Mouse (Mus musculus): ENCODE results near the gene Mrps7. TPM values are rescaled to one million over a fixed set of nuclear protein-coding genes. Genes with fewer than 3 reads are reported as not detected.
A peak's percentile ranks its signal among the peaks of the same experiment; 100 is the strongest.
"Not testable (repeated sequence)": the region's sequence is repeated elsewhere in the genome, so short reads cannot be mapped to it uniquely, and the experiment has no call there.

Gene Mrps7
- polyA plus RNA-seq, 1 experiment from 2014 or later: 82.8 TPM

DNA sequence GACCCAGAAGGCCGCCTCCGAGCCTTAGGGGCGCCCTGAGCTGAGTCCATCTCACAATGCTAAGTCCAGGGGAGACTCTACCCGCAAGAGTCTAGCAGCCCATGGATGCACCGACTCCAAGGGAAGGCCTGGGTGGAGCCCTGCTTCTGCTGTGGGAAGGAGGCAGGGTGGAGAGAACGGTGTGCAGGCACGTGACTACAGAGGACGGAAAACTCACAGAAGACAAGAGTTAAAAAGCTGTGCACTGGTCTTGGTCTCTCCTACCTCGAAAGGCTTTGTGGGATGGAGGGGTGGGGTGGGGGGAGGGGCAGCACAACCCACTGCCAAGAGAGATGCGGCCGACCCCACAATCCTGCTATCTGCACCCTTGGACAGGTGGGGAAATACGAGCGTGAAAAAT, 40.6 kb downstream of the Mrps7 start:
- DNase-seq (ENCODE audit: low spot score) (no peak), ATAC-seq (ENCODE audit: low read depth) (no peak)
- Histone ChIP-seq H3K9me3 (ENCODE audit: control insufficient read depth, low read length) (no peaks in the 10 kb centered on the region), H3K4me1 (ENCODE audit: control insufficient read depth, insufficient read depth, low read length) (no peaks in the 10 kb centered on the region), H3K27me3 (replicated peaks; ENCODE audit: control insufficient read depth, insufficient read depth, low read length) (no peaks in the 10 kb centered on the region), H3K27ac (replicated peaks; ENCODE audit: low read depth, low read length) (no peak overlapping the region), H3K4me2 (ENCODE audit: low read depth, low read length) (no peak overlapping the region), H3K4me3 (ENCODE audit: low read depth, low read length) (no peak overlapping the region), H3K36me3 (ENCODE audit: control insufficient read depth, insufficient read depth, low read length) (peaks cover 34% of the 10 kb centered on the region; the same call in 1 of the 2 replicates), H3K9ac (ENCODE audit: low read depth, low read length) (no peak overlapping the region; the same call in 1 of the 2 replicates)
- 93% methylated on average over 13 of the region's 13 CpGs for WGBS

DNA sequence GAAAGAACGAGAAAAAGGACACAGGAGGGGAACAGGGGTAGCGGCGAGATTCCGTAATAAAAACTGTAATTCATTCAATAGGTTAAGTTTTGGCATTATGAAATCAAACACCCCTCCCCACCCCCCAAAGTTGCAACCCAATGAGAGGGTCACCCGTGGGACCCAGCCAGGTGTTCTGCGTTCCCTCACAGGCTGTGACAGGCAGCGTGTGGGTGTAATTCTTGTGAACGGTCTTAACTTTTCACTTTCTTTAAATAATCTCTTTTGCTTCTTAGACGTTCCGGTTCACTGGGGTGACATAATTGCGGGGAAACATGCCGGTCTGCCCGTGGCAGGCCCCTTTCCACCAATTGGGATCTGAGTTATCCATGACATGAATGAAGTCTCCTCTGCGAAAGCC, 41.8 kb downstream of the Mrps7 start:
- not testable (repeated sequence) for H3K9ac ChIP-seq (ENCODE audit: low read depth, low read length); H3K27ac ChIP-seq (replicated peaks; ENCODE audit: low read depth, low read length); H3K4me2 ChIP-seq (ENCODE audit: low read depth, low read length); H3K9me3 ChIP-seq (ENCODE audit: control insufficient read depth, low read length); ATAC-seq (ENCODE audit: low read depth); H3K27me3 ChIP-seq (replicated peaks; ENCODE audit: control insufficient read depth, insufficient read depth, low read length); H3K4me3 ChIP-seq (ENCODE audit: low read depth, low read length); H3K4me1 ChIP-seq (ENCODE audit: control insufficient read depth, insufficient read depth, low read length); DNase-seq (ENCODE audit: low spot score)
- peaks cover 39% of the 10 kb centered on the region; the same call in 1 of the 2 replicates for H3K36me3 ChIP-seq (ENCODE audit: control insufficient read depth, insufficient read depth, low read length)
- WGBS: 74% methylated on average over 14 of the region's 14 CpGs

DNA sequence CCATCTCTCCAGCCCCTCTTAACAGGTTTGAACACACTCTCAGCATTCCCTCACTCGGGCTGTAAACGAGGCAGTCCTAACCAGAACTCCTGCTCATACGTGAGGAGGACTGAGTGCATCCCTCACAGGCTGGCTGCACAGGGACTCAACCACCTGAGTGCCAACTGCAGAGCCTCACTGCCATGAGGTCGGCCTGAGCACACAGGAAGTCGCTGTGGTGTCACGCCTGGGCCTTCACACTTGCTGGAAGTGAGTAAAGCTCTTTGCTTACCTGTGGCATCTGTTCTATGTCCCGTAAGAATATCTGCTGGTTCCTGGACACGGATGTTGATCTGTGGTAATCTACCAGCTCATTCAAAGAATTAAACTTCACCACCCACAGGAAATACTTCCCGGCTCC, 42.7 kb downstream of the Mrps7 start:
- H3K36me3 ChIP-seq (ENCODE audit: control insufficient read depth, insufficient read depth, low read length): peaks cover 39% of the 10 kb centered on the region; the same call in 1 of the 2 replicates
- 90% methylated on average over 9 of the region's 9 CpGs for WGBS
- no peak overlapping the region for H3K4me3 ChIP-seq (ENCODE audit: low read depth, low read length)
- no peak overlapping the region for H3K4me2 ChIP-seq (ENCODE audit: low read depth, low read length)
- no peak for ATAC-seq (ENCODE audit: low read depth)
- no peak overlapping the region for H3K9ac ChIP-seq (ENCODE audit: low read depth, low read length)
- DNase-seq (ENCODE audit: low spot score): no peak
- H3K4me1 ChIP-seq (ENCODE audit: control insufficient read depth, insufficient read depth, low read length): no peaks in the 10 kb centered on the region
- no peak overlapping the region for H3K27ac ChIP-seq (replicated peaks; ENCODE audit: low read depth, low read length)
- H3K9me3 ChIP-seq (ENCODE audit: control insufficient read depth, low read length): no peaks in the 10 kb centered on the region
- no peaks in the 10 kb centered on the region for H3K27me3 ChIP-seq (replicated peaks; ENCODE audit: control insufficient read depth, insufficient read depth, low read length)

DNA sequence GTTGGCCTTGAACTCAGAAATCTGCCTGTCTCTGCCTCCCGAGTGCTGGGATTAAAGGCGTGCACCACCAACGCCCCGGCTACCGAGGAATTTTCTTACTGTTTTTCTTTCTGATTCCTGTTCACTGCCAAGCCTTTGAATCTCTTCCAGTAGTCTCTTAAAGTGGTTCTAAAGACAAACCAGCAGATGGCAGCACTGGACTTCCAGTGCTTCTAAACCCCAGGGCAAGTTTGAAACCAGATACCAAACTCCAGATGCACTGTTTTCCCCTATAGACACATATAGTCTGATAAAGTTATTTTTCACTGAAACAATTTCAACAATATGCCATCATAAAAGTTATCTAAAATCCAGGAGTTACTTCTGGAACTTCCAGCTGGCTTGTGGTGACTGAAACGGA, 43.7 kb downstream of the Mrps7 start:
- DNase-seq (ENCODE audit: low spot score): peak; percentile 90
- WGBS: 44% methylated on average over 6 of the region's 6 CpGs

DNA sequence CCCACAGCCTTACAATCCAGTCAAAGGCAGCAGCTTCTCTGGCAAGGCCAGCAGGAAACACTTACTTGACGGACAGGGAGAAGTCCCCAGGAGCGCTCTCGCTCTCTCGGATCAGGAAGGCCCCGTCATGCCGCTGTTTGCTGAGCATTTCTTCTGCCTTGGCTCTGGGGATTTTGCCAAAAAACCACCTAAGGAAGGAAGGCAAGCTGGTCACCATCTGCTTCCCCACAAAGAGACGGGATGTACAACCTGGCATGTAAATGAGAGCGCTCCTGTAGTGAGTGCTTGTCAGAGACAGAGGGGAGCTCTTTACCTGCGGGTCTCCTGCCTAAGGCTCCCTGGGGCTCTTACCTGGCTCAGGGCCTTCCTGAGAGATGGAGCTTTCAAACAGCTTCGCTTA, 46.0 kb downstream of the Mrps7 start:
- no peak overlapping the region for H3K9ac ChIP-seq (ENCODE audit: low read depth, low read length)
- no peaks in the 10 kb centered on the region for H3K9me3 ChIP-seq (ENCODE audit: control insufficient read depth, low read length)
- DNase-seq (ENCODE audit: low spot score): peak; percentile 29
- H3K4me2 ChIP-seq (ENCODE audit: low read depth, low read length): no peak overlapping the region
- peaks cover 43% of the 10 kb centered on the region for H3K36me3 ChIP-seq (ENCODE audit: control insufficient read depth, insufficient read depth, low read length)
- no peak overlapping the region for H3K4me3 ChIP-seq (ENCODE audit: low read depth, low read length)
- WGBS: 48% methylated on average over 10 of the region's 10 CpGs
- H3K27ac ChIP-seq (replicated peaks; ENCODE audit: low read depth, low read length): no peak overlapping the region
- ATAC-seq (ENCODE audit: low read depth): no peak
- H3K27me3 ChIP-seq (replicated peaks; ENCODE audit: control insufficient read depth, insufficient read depth, low read length): no peaks in the 10 kb centered on the region
- H3K4me1 ChIP-seq (ENCODE audit: control insufficient read depth, insufficient read depth, low read length): no peaks in the 10 kb centered on the region

More for the DNA sequence above, 43.7 kb downstream of the Mrps7 start:
- no peak overlapping the region for H3K4me3 ChIP-seq (ENCODE audit: low read depth, low read length)
- no peaks in the 10 kb centered on the region for H3K27me3 ChIP-seq (replicated peaks; ENCODE audit: control insufficient read depth, insufficient read depth, low read length)
- no peak for ATAC-seq (ENCODE audit: low read depth)
- H3K27ac ChIP-seq (replicated peaks; ENCODE audit: low read depth, low read length): no peak overlapping the region
- no peaks in the 10 kb centered on the region for H3K9me3 ChIP-seq (ENCODE audit: control insufficient read depth, low read length)
- no peaks in the 10 kb centered on the region for H3K4me1 ChIP-seq (ENCODE audit: control insufficient read depth, insufficient read depth, low read length)
- H3K4me2 ChIP-seq (ENCODE audit: low read depth, low read length): no peak overlapping the region
- H3K36me3 ChIP-seq (ENCODE audit: control insufficient read depth, insufficient read depth, low read length): peaks cover 39% of the 10 kb centered on the region; the same call in 1 of the 2 replicates
- H3K9ac ChIP-seq (ENCODE audit: low read depth, low read length): no peak overlapping the region

DNA sequence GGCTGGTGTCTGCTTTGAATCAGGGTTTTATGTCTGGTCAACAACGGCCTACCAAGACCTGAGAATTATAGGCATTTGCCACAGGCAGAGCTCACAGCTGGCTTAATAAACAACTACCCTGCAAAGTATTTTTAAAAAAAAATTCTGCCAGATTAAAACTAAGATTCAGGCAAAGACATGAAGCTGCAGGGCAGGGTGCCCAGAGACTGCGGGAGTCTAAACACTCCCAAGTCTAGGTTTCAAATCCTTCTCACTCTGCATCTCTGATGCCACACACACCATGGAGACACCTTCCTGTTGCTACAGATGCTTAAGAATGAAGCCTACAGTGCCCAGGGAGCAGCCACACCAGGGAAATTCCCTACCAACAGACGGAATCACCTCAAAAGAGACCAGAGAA, 48.0 kb downstream of the Mrps7 start:
- no peak overlapping the region for H3K4me2 ChIP-seq (ENCODE audit: low read depth, low read length)
- ATAC-seq (ENCODE audit: low read depth) (no peak), DNase-seq (ENCODE audit: low spot score) (no peak)
- WGBS: 92% methylated on average over 3 of the region's 3 CpGs
- H3K27me3 ChIP-seq (replicated peaks; ENCODE audit: control insufficient read depth, insufficient read depth, low read length): no peaks in the 10 kb centered on the region
- no peaks in the 10 kb centered on the region for H3K9me3 ChIP-seq (ENCODE audit: control insufficient read depth, low read length)
- no peak overlapping the region for H3K4me3 ChIP-seq (ENCODE audit: low read depth, low read length)
- H3K36me3 ChIP-seq (ENCODE audit: control insufficient read depth, insufficient read depth, low read length): peaks cover 38% of the 10 kb centered on the region
- no peak overlapping the region for H3K27ac ChIP-seq (replicated peaks; ENCODE audit: low read depth, low read length)
- no peaks in the 10 kb centered on the region for H3K4me1 ChIP-seq (ENCODE audit: control insufficient read depth, insufficient read depth, low read length)
- no peak overlapping the region for H3K9ac ChIP-seq (ENCODE audit: low read depth, low read length)

DNA sequence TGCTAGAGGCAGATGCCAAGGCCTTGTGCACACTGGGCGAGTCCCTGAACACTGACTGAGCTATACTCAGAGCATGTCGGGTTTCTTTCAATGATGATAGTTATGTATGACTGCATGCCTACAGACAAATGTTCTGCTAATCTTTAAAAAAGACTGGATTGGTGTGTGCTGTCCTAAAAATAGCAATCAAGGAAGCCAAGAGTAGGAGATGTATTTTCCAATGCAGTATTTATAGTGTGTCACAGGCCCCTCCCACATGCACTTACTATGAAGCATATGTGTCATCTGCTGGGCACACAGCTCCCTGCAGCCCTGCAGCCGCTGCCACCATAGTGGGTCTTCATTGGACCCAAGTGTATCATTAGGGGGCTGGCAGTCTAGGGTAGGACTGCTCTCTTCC, 49.5 kb downstream of the Mrps7 start:
- peak; percentile 38; the same call in 1 of the 2 replicates for ATAC-seq (ENCODE audit: low read depth)
- DNase-seq (ENCODE audit: low spot score): peak; percentile 20
- WGBS: 81% methylated on average over 3 of the region's 3 CpGs
- no peaks in the 10 kb centered on the region for H3K27me3 ChIP-seq (replicated peaks; ENCODE audit: control insufficient read depth, insufficient read depth, low read length)
- H3K4me3 ChIP-seq (ENCODE audit: low read depth, low read length): no peak overlapping the region
- H3K9me3 ChIP-seq (ENCODE audit: control insufficient read depth, low read length): no peaks in the 10 kb centered on the region
- H3K4me1 ChIP-seq (ENCODE audit: control insufficient read depth, insufficient read depth, low read length): no peaks in the 10 kb centered on the region
- H3K9ac ChIP-seq (ENCODE audit: low read depth, low read length): no peak overlapping the region
- H3K4me2 ChIP-seq (ENCODE audit: low read depth, low read length): no peak overlapping the region
- H3K36me3 ChIP-seq (ENCODE audit: control insufficient read depth, insufficient read depth, low read length): peaks cover 31% of the 10 kb centered on the region
- no peak overlapping the region for H3K27ac ChIP-seq (replicated peaks; ENCODE audit: low read depth, low read length)

DNA sequence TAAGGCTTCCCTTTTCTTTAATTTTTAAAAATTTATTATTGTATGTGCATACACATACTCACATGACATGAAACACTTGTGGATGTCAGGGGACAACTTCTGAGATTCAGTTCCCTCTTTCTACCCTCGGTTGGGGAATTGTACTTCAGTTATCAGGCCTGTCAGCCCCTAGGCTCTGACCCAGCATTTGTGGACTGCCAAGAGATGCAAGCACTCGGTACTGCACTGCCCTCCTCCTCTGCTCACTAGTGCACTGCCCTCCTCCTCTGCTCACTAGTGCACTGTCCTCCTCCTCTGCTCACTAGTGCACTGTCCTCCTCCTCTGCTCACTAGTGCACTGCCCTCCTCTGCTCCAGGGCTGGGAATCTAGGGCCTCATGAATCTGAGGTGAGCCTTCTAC, 50.4 kb downstream of the Mrps7 start:
- WGBS: 76% methylated on average over 2 of the region's 2 CpGs

More for the DNA sequence above, 50.4 kb downstream of the Mrps7 start:
- no peak overlapping the region for H3K4me2 ChIP-seq (ENCODE audit: low read depth, low read length)
- H3K27me3 ChIP-seq (replicated peaks; ENCODE audit: control insufficient read depth, insufficient read depth, low read length): no peaks in the 10 kb centered on the region
- DNase-seq (ENCODE audit: low spot score) (no peak), ATAC-seq (ENCODE audit: low read depth) (no peak)
- H3K4me1 ChIP-seq (ENCODE audit: control insufficient read depth, insufficient read depth, low read length): no peaks in the 10 kb centered on the region
- no peak overlapping the region for H3K4me3 ChIP-seq (ENCODE audit: low read depth, low read length)
- no peaks in the 10 kb centered on the region for H3K9me3 ChIP-seq (ENCODE audit: control insufficient read depth, low read length)
- H3K27ac ChIP-seq (replicated peaks; ENCODE audit: low read depth, low read length): no peak overlapping the region
- H3K9ac ChIP-seq (ENCODE audit: low read depth, low read length): no peak overlapping the region
- peaks cover 28% of the 10 kb centered on the region for H3K36me3 ChIP-seq (ENCODE audit: control insufficient read depth, insufficient read depth, low read length)

Data from embryonic facial prominence, embryonic 14.5 days (tissue).